Mouse (Mus musculus) hindbrain, embryonic 12.5 days (tissue): Measurements from ENCODE around the gene Gart. TPM values are rescaled to one million over a fixed set of nuclear protein-coding genes. Genes with fewer than 3 reads are reported as not detected.

Experiments used
- ATAC-seq: fragments of 200-750 bp; cut with Nextera tagmentation; 2 replicates; pipeline ENCODE4 v1.8.0; 2017; ENCODE audit warnings: moderate TSS enrichment; ENCODE audit not compliant: low FRiP score
- H3K27ac ChIP-seq: fragments of 300-500 bp; sonication (generic); 2 replicates; pipeline ENCODE4 v1.5.1; 2016; ENCODE audit warnings: mild to moderate bottlenecking
- H3K27me3 ChIP-seq: fragments of 300-500 bp; sonication (generic); 2 replicates; pipeline ENCODE4 v1.6.1; 2016; ENCODE audit warnings: mild to moderate bottlenecking
- H3K36me3 ChIP-seq: fragments of 300-500 bp; sonication (generic); 2 replicates; pipeline ENCODE4 v1.6.1; 2016; ENCODE audit warnings: mild to moderate bottlenecking
- H3K4me1 ChIP-seq: fragments of 300-500 bp; sonication (generic); 2 replicates; pipeline ENCODE4 v1.6.1; 2016
- H3K4me2 ChIP-seq: fragments of 300-500 bp; sonication (generic); replicated peaks from 2 replicates; pipeline ENCODE4 v1.6.1; 2016; ENCODE audit warnings: mild to moderate bottlenecking
- H3K4me3 ChIP-seq: fragments of 300-500 bp; sonication (generic); 2 replicates; pipeline ENCODE4 v1.5.1; 2016; ENCODE audit warnings: mild to moderate bottlenecking
- H3K9ac ChIP-seq: fragments of 300-500 bp; sonication (generic); 2 replicates; pipeline ENCODE4 v1.6.1; 2016; ENCODE audit warnings: mild to moderate bottlenecking, moderate library complexity
- H3K9me3 ChIP-seq: fragments of 300-500 bp; sonication (generic); replicated peaks from 2 replicates; pipeline ENCODE4 v1.6.1; 2016; ENCODE audit warnings: mild to moderate bottlenecking
- WGBS: fragments of 180-500 bp; shearing (Covaris S2); methylation state at CpG from one replicate; pipeline ENCODE4 v1.1.7; 2016; 5-methylcytosine and 5-hydroxymethylcytosine counted together
- polyA plus RNA-seq: library from polyadenylated mRNA; unstranded; fragments of >200 nt; fragmentation: Nextera tagmentation; extraction: Ambion mirVana; gene quantifications from 2 replicates; pipeline ENCODE4 v1.2.1, GENCODE M21; 2016

Gart gene
- polyA plus RNA-seq, 1 experiment from 2014 or later = 85.2 TPM

DNA sequence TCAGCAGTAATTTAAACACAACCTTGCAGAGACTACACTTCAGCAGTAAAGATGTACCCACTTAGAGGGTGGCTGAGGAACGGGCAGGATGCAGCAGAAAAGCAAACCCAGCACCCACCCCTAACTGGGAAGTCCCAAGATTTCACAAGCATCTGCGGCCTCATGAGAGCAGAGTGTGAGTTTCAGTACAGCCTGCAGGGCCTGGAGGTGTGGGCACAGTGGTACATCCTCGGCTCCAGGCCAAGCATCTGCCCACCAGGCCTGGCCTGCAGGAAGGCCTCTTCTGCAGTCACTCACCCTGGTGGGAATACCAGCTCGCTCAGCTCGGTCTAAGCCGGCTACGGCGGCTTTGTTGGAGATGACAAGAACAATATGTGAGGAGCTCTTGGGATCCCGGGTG is 23.7 kb downstream of the Gart start:
- WGBS = 96% methylated on average over 9 of the region's 9 CpGs
- no peak for ATAC-seq
- H3K9me3 ChIP-seq = no peaks in the 10 kb centered on the region
- H3K4me3 ChIP-seq = no peak overlapping the region
- H3K36me3 ChIP-seq = peaks cover 73% of the 10 kb centered on the region
- no peak overlapping the region for H3K27ac ChIP-seq
- H3K4me2 ChIP-seq = no peak overlapping the region
- H3K27me3 ChIP-seq = no peaks in the 10 kb centered on the region
- no peaks in the 10 kb centered on the region for H3K4me1 ChIP-seq
- H3K9ac ChIP-seq = no peak overlapping the region

DNA sequence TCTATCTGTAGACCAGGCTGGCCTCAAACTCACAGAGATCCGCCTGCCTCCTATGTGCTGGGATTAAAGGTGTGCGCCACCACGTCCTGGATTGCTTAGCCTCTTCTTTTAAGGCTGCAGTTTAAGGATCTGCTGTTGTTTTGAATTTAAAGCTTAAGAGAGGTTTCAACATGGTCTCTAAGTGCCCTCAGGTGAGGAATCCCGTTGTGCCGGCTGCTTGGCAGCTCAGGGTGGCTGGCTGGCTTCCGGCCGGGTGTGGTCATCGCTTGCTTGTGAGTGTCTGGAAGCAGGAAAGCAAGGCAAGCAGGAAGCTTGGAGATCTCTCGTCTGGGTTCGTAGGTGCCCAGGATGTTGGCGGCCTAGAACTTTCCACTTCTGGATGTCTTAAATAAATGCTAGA is 25.8 kb downstream of the Gart start:
- H3K9ac ChIP-seq = no peak overlapping the region
- H3K36me3 ChIP-seq = peaks cover 54% of the 10 kb centered on the region

GRCm38 (mm10) chr16:91620185-91620584 is 26.6 kb downstream of the Gart start:
- Histone ChIP-seq H3K9ac (no peak overlapping the region), H3K9me3 (no peaks in the 10 kb centered on the region), H3K4me1 (no peaks in the 10 kb centered on the region), H3K27me3 (no peaks in the 10 kb centered on the region), H3K36me3 (peaks cover 46% of the 10 kb centered on the region), H3K27ac (no peak overlapping the region), H3K4me3 (no peak overlapping the region), H3K4me2 (no peak overlapping the region)
- 93% methylated on average over 5 of the region's 5 CpGs for WGBS
- ATAC-seq = no peak

More for the DNA sequence above, 25.8 kb downstream of the Gart start:
- 95% methylated on average over 11 of the region's 11 CpGs for WGBS
- ATAC-seq = no peak
- Histone ChIP-seq H3K4me1 (no peaks in the 10 kb centered on the region), H3K27ac (no peak overlapping the region), H3K4me3 (no peak overlapping the region), H3K27me3 (no peaks in the 10 kb centered on the region), H3K4me2 (no peak overlapping the region), H3K9me3 (no peaks in the 10 kb centered on the region)

DNA sequence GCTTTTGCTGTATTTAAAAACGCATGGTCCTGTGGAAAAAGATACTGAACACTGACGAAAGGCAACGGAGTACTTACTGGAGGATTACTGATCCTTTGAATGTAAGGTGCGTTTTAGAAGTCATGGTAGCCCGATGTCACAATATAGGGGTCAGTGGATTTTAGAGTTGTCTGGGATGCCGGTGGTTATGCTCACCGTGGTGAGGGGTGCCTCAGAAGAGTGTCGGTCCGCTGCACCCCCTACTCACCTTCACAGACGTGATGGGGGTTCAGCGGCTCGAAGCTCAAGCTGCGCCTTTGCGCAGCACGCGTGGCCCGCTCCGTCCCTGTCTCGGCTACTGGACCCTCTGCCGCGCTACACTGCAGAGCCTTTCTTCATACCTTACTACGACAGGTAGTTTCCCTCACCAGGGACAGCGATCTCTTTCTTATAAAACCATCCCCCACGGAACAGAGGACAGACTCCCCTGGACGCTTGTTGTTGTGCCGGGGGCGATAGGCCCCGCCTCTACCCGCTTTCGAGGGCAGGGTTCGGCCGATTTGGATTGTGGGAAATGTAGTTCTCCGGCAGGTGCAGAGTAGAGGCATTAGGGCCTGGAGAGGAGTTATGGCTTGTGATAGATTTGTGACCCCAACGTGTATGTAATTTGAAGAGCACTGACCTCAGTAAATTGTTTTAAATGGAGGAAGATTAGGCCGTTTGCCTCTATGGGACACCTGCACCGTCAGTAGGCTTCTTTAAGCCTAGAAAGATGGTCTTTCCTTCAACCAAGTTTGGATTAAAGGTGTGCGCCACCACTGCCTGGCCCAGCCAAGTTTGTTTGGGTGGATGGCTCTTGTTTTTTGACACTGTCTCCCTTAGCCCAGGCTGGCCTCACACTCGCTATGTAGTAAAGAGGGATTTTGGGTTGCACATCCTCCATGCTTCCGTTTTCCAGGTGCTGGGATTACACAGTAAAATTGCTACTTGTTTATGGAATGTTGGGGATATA is 27.9 kb downstream of the Gart start, which contains the start of gene Dnajc28:
TSS of gene Dnajc28 (minus strand) at position 516 of the 991 bp plus-strand sequence.
- no peak within 1 kb of the TSS for H3K27ac ChIP-seq
- no peaks in the 10 kb centered on the region for H3K4me1 ChIP-seq
- peak within 1 kb of the TSS; percentile 71 for H3K9ac ChIP-seq
- H3K4me2 ChIP-seq = peak within 1 kb of the TSS; percentile 73
- peaks cover 34% of the 10 kb centered on the region for H3K36me3 ChIP-seq
- H3K9me3 ChIP-seq = no peaks in the 10 kb centered on the region
- H3K4me3 ChIP-seq = peak within 1 kb of the TSS; percentile 58
- WGBS = 10% methylated on average over 39 of the region's 39 CpGs
- peak; percentile 95 for ATAC-seq
- H3K27me3 ChIP-seq = no peaks in the 10 kb centered on the region

- WGBS = 91% methylated on average over 6 of the region's 6 CpGs
- H3K4me3 ChIP-seq = no peak overlapping the region
- no peaks in the 10 kb centered on the region for H3K27me3 ChIP-seq
- H3K4me2 ChIP-seq = no peak overlapping the region
- no peak overlapping the region for H3K9ac ChIP-seq
- no peaks in the 10 kb centered on the region for H3K4me1 ChIP-seq
- H3K9me3 ChIP-seq = no peaks in the 10 kb centered on the region
- ATAC-seq = no peak
- no peaks in the 10 kb centered on the region for H3K36me3 ChIP-seq
- no peak overlapping the region for H3K27ac ChIP-seq
Measured at GRCm38 (mm10) chr16:91614552-91614951, 32.2 kb downstream of the Gart start.

DNA sequence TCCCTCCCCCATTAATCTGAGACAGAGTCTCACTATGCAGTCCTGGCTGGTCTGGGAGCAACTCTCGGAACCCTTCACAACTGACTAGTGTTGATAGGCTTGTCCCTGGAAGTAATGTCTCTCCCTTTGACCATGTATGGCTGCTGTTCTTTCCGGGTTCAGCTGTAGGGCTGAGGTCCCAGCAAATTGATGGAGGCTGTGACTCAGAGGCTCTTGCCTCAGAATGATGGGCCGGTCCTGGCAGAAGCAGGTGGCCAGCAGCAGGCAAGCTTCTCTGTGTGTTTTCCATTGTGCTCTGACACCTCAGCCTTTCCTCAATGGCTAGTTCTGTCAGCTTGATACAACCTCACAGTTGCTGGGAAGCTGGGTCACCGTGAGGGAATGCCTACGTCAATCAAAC is 34.2 kb downstream of the Gart start:
- no peak overlapping the region for H3K4me3 ChIP-seq
- H3K4me2 ChIP-seq = no peak overlapping the region
- no peaks in the 10 kb centered on the region for H3K27me3 ChIP-seq
- no peaks in the 10 kb centered on the region for H3K36me3 ChIP-seq
- no peak for ATAC-seq
- 67% methylated on average over 5 of the region's 5 CpGs for WGBS
- H3K4me1 ChIP-seq = no peaks in the 10 kb centered on the region
- no peaks in the 10 kb centered on the region for H3K9me3 ChIP-seq
- no peak overlapping the region for H3K9ac ChIP-seq
- no peak overlapping the region for H3K27ac ChIP-seq

DNA sequence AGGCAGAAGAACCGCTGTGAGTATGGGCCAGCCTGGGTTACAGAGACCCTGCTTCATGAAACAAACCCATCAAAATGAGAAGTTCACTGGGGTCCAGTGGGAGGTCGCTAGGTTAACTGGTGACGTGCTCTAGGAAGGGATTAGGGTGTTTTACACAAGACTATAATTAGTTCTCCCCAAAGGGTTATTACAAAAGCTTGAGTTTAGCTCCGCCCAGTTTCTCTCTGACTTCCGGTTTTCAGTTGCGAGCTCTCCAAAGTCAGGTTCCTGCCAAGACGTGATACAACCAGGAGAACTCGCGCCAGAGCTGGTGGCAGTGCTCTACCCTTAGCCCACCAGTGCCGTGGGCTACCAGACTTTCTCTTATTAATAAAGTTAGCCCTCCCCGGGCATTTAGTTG is 35.5 kb downstream of the Gart start:
- ATAC-seq = no peak
- Histone ChIP-seq H3K36me3 (no peaks in the 10 kb centered on the region), H3K9ac (no peak overlapping the region)

GRCm38 (mm10) chr16:91609501-91610245 is 37.1 kb downstream of the Gart start:
- 82% methylated on average over 9 of the region's 9 CpGs for whole genome bisulfite sequencing
- Histone ChIP-seq H3K27ac (no peak overlapping the region), H3K27me3 (no peaks in the 10 kb centered on the region), H3K9me3 (no peaks in the 10 kb centered on the region), H3K9ac (no peak overlapping the region), H3K4me2 (no peak overlapping the region), H3K36me3 (no peaks in the 10 kb centered on the region), H3K4me3 (no peak overlapping the region), H3K4me1 (no peaks in the 10 kb centered on the region)
- no peak for ATAC-seq

More for the DNA sequence above, 35.5 kb downstream of the Gart start:
- H3K27ac ChIP-seq = no peak overlapping the region
- H3K4me2 ChIP-seq = no peak overlapping the region
- 74% methylated on average over 11 of the region's 11 CpGs for WGBS
- no peak overlapping the region for H3K4me3 ChIP-seq
- no peaks in the 10 kb centered on the region for H3K27me3 ChIP-seq
- H3K4me1 ChIP-seq = no peaks in the 10 kb centered on the region
- H3K9me3 ChIP-seq = no peaks in the 10 kb centered on the region

DNA sequence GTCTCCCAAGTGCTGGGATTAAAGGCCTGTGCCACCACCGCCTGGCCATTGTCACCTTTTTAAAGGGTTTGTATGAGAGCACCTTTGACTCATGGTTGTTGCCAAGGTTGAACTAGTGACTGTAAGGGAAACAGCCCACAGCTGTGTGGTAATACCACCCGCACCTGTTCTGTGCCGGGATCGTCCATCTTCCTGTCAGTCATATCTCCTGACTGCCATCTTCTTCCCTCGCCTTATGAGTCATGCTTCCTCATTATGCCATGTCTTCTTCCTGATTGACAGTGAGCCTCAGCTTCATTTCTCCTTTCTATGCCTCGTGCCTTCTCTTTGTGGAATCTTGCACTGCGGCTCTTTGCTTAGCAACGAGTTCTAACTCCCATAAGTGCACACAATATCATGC is 39.8 kb downstream of the Gart start:
- Histone ChIP-seq H3K9ac (no peak overlapping the region), H3K27ac (no peak overlapping the region), H3K4me1 (no peaks in the 10 kb centered on the region), H3K4me3 (no peak overlapping the region), H3K4me2 (no peak overlapping the region), H3K9me3 (no peaks in the 10 kb centered on the region), H3K27me3 (no peaks in the 10 kb centered on the region), H3K36me3 (no peaks in the 10 kb centered on the region)
- no peak for ATAC-seq
- 94% methylated on average over 8 of the region's 8 CpGs for WGBS

GRCm38 (mm10) chr16:91605156-91605555 is 41.6 kb downstream of the Gart start:
- no peak overlapping the region for H3K4me2 ChIP-seq
- H3K4me1 ChIP-seq = no peaks in the 10 kb centered on the region
- H3K27ac ChIP-seq = no peak overlapping the region
- WGBS = 82% methylated on average over 6 of the region's 6 CpGs
- H3K9me3 ChIP-seq = no peaks in the 10 kb centered on the region
- no peaks in the 10 kb centered on the region for H3K27me3 ChIP-seq
- H3K4me3 ChIP-seq = no peak overlapping the region
- ATAC-seq = no peak
- no peak overlapping the region for H3K9ac ChIP-seq
- no peaks in the 10 kb centered on the region for H3K36me3 ChIP-seq

DNA sequence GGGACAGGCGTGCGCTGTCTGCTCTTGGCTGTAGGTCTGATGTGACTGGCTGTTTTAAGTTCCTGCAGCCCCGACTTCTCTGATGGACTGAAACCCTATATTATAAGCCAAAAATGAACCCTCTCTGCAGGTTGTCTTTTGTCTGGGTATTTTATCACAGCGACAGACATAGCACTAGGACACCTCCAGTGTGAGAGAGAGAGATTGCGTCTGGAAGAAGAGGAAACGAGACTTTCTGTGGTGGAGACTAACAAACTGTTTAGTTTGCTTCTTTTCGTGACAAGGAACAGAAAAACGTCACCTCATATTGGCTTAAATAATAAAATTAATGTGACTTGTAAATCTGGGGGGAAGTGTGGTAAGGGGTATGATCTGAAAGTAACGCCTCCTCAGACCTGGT is 45.1 kb downstream of the Gart start:
- H3K9me3 ChIP-seq = no peaks in the 10 kb centered on the region
- no peak overlapping the region for H3K4me3 ChIP-seq
- H3K27me3 ChIP-seq = peaks cover 7% of the 10 kb centered on the region
- 76% methylated on average over 9 of the region's 9 CpGs for WGBS
- no peak overlapping the region for H3K9ac ChIP-seq
- no peaks in the 10 kb centered on the region for H3K36me3 ChIP-seq
- H3K4me2 ChIP-seq = no peak overlapping the region
- H3K4me1 ChIP-seq = peaks cover 3% of the 10 kb centered on the region
- H3K27ac ChIP-seq = no peak overlapping the region
- no peak for ATAC-seq

DNA sequence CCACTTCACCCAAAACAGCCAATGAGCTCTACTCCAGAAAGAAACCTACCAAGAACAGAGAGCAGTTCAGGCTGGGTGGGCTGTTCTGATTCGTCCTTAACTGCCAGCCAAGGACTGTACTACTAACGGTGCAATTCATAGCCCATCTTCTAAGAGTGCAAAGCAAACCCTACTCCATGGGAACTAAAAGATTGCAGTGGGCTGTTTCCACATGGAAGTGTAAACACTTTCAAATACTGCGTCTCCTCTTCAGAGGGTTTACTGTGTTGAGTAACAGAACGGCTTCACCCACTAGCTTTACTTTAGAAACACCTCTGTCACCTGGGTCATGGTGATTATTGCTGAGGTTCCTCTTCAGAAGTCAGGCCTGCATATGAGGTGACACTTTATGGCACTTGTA is 45.7 kb downstream of the Gart start:
- WGBS = 81% methylated on average over 4 of the region's 4 CpGs
- ATAC-seq = no peak
- Histone ChIP-seq H3K27me3 (peaks cover 7% of the 10 kb centered on the region), H3K27ac (no peak overlapping the region), H3K4me3 (no peak overlapping the region), H3K4me2 (no peak overlapping the region), H3K36me3 (no peaks in the 10 kb centered on the region), H3K9me3 (no peaks in the 10 kb centered on the region), H3K4me1 (peaks cover 8% of the 10 kb centered on the region), H3K9ac (no peak overlapping the region)
